Mouse (Mus musculus) ES-E14 (cell line): ENCODE data around the gene Cdkl3. TPM values are rescaled to one million over a fixed set of nuclear protein-coding genes. Genes with fewer than 3 reads are reported as not detected.

Experiments used
- DNase-seq: peaks from one replicate; pipeline ENCODE4 v3.0.0-alpha.2; 2013; ENCODE audit warnings: low read depth, low spot score
- H3K27ac ChIP-seq: 2 replicates; pipeline ENCODE4 v1.5.1; 2012; ENCODE audit warnings: low read depth, mild to moderate bottlenecking, low read length, moderate library complexity, mixed read lengths; ENCODE audit not compliant: poor library complexity, insufficient read depth, severe bottlenecking
- H3K36me3 ChIP-seq: 2 replicates; pipeline ENCODE4 v1.6.1; 2012; ENCODE audit warnings: mild to moderate bottlenecking, low read length, moderate library complexity, mixed read lengths; ENCODE audit not compliant: control insufficient read depth, poor library complexity, insufficient read depth, severe bottlenecking
- H3K4me1 ChIP-seq, 2 experiments: fragments of 150-350 bp in 1 of 2; sonication (generic) in 1 of 2; 2 replicates each; pipeline ENCODE4 v1.6.1; 2012; ENCODE audit warnings: low read length in 2 of 2, mild to moderate bottlenecking in 1 of 2, mixed read lengths in 1 of 2; ENCODE audit not compliant: control insufficient read depth in 2 of 2, insufficient read depth in 2 of 2, poor library complexity in 1 of 2
- H3K4me3 ChIP-seq, 2 experiments: fragments of 150-350 bp in 1 of 2; sonication (generic) in 1 of 2; 2 replicates each; pipeline ENCODE4 v1.5.1; 2012; ENCODE audit warnings: low read length in 2 of 2, low read depth in 1 of 2, mild to moderate bottlenecking in 1 of 2, mixed read lengths in 1 of 2; ENCODE audit not compliant: insufficient read depth in 1 of 2, poor library complexity in 1 of 2, severe bottlenecking in 1 of 2
- H3K9ac ChIP-seq: 2 replicates; pipeline ENCODE4 v1.6.1; 2012; ENCODE audit warnings: low read depth, mild to moderate bottlenecking, low read length, mixed read lengths; ENCODE audit not compliant: poor library complexity, insufficient read depth, severe bottlenecking
- H3K9me3 ChIP-seq: fragments of 150-350 bp; sonication (generic); 2 replicates; pipeline ENCODE4 v1.6.1; 2012; ENCODE audit warnings: low read depth, mild to moderate bottlenecking, low read length; ENCODE audit not compliant: control insufficient read depth, insufficient read depth
- CHD2 ChIP-seq: IDR thresholded peaks from 2 replicates; pipeline ENCODE4 v1.6.1; 2014; ENCODE audit warnings: mild to moderate bottlenecking, low read depth, low read length, inconsistent platforms
- HCFC1 ChIP-seq: IDR thresholded peaks from 2 replicates; pipeline ENCODE4 v1.6.1; 2012; ENCODE audit warnings: low read length, inconsistent platforms, borderline replicate concordance; ENCODE audit not compliant: insufficient read depth
- MAFK ChIP-seq: IDR thresholded peaks from 2 replicates; pipeline ENCODE4 v1.6.1; 2014; ENCODE audit warnings: mild to moderate bottlenecking, low read depth, low read length, inconsistent platforms; ENCODE audit not compliant: insufficient read depth
- ZC3H11A ChIP-seq: IDR thresholded peaks from 2 replicates; pipeline ENCODE4 v1.6.1; 2012; ENCODE audit warnings: low read depth, mild to moderate bottlenecking, inconsistent platforms, low read length, borderline replicate concordance
- ZNF384 ChIP-seq: IDR thresholded peaks from 2 replicates; pipeline ENCODE4 v1.6.1; 2012; ENCODE audit warnings: low read depth, low read length, inconsistent platforms
- in situ Hi-C, 2 experiments: fragments of 600-800 bp; cut with MboI; formaldehyde crosslinking; loops; one replicate each; pipeline ENCODE4 v1.15.1; 2025; ENCODE audit warnings: low sequenced_read_pairs in 2 of 2, inconsistent platforms in 1 of 2; ENCODE audit not compliant: unreplicated experiment in 2 of 2
- total RNA-seq: library from RNA; depleted of rRNA; stranded (reverse); fragments of 300-350 nt; gene quantifications from 2 replicates; pipeline ENCODE4 v1.2.3, GENCODE M21; 2012

Gene Cdkl3
- total RNA-seq, 1 experiment, result 4.6 TPM

GRCm38 (mm10) chr11:52094568-52094967, 90.5 kb downstream of the Cdkl3 start:
- Histone ChIP-seq H3K36me3 (no peaks in the 10 kb centered on the region), H3K27ac (no peak overlapping the region), H3K4me1 (peaks cover 2 to 9% of the 10 kb centered on the region in 2 experiments; a peak in 2 of 4 replicates), H3K4me3 (no peak overlapping the region), H3K9ac (no peak overlapping the region), H3K9me3 (no peaks in the 10 kb centered on the region)
- no peak for DNase-seq
- in situ Hi-C loops, result no loop called here
- TF ChIP-seq CHD2 (no peak), HCFC1 (no peak), MAFK (no peak), ZNF384 (no peak), ZC3H11A (no peak)

GRCm38 (mm10) chr11:52097016-52097415, 93.0 kb downstream of the Cdkl3 start:
- Histone ChIP-seq H3K4me3 (no peak overlapping the region), H3K9me3 (no peaks in the 10 kb centered on the region), H3K36me3 (0 out of 2 replicates have a peak, but pooled peaks cover 2% of the 10 kb centered on the region), H3K27ac (no peak overlapping the region), H3K4me1 (peaks cover 5 to 15% of the 10 kb centered on the region in 2 experiments), H3K9ac (no peak overlapping the region)
- TF ChIP-seq CHD2, result no peak
- no peak for TF ChIP-seq ZC3H11A
- TF ChIP-seq ZNF384, result no peak
- TF ChIP-seq MAFK, result no peak
- no peak for TF ChIP-seq HCFC1
- in situ Hi-C loops, result no loop called here
- no peak for DNase-seq

DNA sequence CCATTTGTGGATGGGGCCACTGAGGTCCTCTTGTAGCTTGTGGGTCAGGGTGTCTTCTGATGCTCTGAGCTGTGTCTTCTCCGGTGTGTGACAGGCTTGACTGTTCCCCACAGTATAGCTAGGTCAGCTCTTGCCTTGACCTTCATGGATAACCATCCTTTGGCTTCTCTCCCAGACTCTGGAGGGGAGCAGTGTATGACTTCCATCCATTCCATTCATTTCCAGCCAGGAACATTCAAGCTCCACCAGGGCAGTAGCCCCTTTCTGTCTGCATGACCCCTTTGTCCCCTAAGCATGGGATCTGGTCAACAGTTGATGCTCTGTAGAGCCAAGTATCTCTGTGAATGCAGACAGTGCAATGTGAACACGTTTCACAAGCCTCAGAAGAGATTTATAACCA, 93.6 kb downstream of the Cdkl3 start:
- no peak for DNase-seq

DNA sequence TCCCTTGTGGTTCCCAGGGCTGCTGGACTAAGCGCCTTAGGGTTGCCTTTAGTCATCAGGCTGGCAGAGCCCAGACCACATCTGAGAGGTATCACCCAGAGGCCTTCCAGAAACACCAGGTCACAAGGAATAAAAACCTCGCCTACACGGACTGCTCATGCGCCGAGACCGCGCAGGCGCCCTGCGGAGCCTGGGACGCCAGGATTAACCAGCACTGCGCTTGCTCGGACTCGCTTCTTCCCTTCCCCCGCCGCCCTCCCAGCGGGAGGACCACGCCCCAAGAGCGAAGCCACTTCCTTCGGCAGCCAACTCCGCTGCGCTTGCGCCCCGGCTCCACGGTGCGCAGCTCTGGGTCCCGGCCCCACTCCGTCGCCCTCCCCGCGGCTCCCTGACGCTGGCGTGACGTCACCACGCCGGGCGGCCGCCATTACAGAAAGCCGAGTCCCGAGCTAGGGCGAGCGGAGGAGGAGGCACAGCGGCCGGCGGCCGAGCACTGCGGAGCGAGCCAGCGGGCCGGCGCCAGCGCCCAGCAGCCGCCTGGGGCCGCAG, 94.5 kb downstream of the Cdkl3 start, which contains the start of gene Ppp2ca:
TSS of gene Ppp2ca (plus strand) at position 284 of the 549 bp plus-strand sequence.
- TF ChIP-seq CHD2, result no peak
- peak within 1 kb of the TSS; percentile 98 for H3K9ac ChIP-seq
- 0 out of 2 replicates have a peak, but pooled peaks cover 2% of the 10 kb centered on the region for H3K36me3 ChIP-seq
- DNase-seq, result peak; percentile 96
- H3K27ac ChIP-seq, result peak within 1 kb of the TSS; percentile 93
- H3K9me3 ChIP-seq, result no peaks in the 10 kb centered on the region
- in situ Hi-C loops, result no loop called here
- peaks cover 5 to 15% of the 10 kb centered on the region in 2 experiments for H3K4me1 ChIP-seq
- peak within 1 kb of the TSS; percentile 80 to 91 for H3K4me3 ChIP-seq

More for the DNA sequence above, 93.6 kb downstream of the Cdkl3 start:
- peak overlapping the region in 1 of 2 experiments; percentile 45; a peak in 2 of 4 replicates for H3K4me3 ChIP-seq
- TF ChIP-seq ZNF384 (no peak), MAFK (no peak), CHD2 (no peak), HCFC1 (no peak), ZC3H11A (no peak)
- H3K9ac ChIP-seq, result peak overlapping the region; percentile 66; the same call in 1 of the 2 replicates
- 0 out of 2 replicates have a peak, but pooled peaks cover 2% of the 10 kb centered on the region for H3K36me3 ChIP-seq
- no peak overlapping the region for H3K27ac ChIP-seq
- in situ Hi-C loops, result no loop called here
- no peaks in the 10 kb centered on the region for H3K9me3 ChIP-seq
- peaks cover 5 to 15% of the 10 kb centered on the region in 2 experiments for H3K4me1 ChIP-seq

DNA sequence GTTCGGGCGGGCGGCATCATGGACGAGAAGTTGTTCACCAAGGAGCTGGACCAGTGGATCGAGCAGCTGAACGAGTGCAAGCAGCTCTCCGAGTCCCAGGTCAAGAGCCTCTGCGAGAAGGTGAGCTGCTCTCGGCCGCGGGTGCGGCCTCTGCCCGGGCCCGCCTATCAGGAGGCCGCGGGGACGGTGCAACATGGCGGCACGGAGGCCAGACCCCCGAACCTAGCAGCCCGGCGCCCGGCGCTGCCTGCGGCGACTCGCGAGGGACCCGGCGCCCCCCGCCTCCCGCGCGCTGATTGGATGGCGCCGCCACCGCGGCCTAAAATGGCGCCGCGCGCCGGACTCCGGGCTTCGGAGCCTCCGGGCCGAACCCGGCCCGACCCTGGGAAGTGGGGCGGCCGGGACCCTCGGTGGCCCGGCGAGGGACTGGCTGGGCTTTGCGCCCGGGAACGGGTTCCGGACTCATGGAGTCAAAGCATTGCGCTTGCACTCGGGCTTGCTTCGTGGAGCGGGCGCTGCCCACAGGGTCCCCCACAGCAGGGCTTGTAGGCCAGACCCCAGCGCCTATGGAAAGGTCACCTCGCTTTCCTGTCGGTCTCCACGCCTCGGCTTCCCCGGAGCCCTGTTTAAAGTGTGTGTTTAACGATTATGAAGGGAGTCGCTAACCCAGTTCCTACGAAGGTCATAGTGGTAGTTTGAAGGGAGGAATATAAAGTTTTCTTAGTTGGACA, 95.2 kb downstream of the Cdkl3 start:
- no peaks in the 10 kb centered on the region for H3K9me3 ChIP-seq
- peak overlapping the region; percentile 80 to 91 for H3K4me3 ChIP-seq
- H3K27ac ChIP-seq, result peak overlapping the region; percentile 93
- in situ Hi-C loops, result no loop called here
- peak overlapping the region; percentile 98 for H3K9ac ChIP-seq
- 0 out of 2 replicates have a peak, but pooled peaks cover 2% of the 10 kb centered on the region for H3K36me3 ChIP-seq
- peaks cover 5 to 16% of the 10 kb centered on the region in 2 experiments for H3K4me1 ChIP-seq
- peak; percentile 29 for DNase-seq
- TF ChIP-seq ZC3H11A (no peak), MAFK (no peak), ZNF384 (no peak), HCFC1 (no peak), CHD2 (no peak)
